Mouse (Mus musculus): ENCODE results near the gene AC131692.1. TPM values are rescaled to one million over a fixed set of nuclear protein-coding genes. Genes with fewer than 3 reads are reported as not detected.

The AC131692.1 gene
- total RNA-seq, 2 experiments from 2014 or later, result not detected

DNA sequence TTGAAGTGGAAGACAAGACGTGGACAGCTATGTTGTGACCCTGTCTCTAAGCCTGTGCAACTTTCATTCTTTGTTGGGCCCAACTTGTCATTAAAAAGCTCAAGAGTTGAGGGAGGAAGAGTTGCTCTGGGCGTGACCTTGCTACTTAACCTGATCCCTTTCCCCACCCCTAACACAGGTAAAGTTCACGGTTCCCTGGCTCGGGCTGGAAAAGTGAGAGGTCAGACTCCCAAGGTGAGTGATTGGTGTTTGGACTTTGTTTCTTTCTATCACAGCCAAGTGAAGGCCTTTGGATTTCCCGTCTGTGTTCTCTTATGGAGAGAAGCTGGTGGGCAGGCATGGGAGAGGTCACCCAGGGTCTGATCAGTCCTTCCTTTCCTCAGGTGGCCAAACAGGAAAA, 35.3 kb upstream of the AC131692.1 start:
- Histone ChIP-seq H3K27ac (no peak overlapping the region; the same call in 1 of the 2 replicates), H3K4me3 (peak overlapping the region; percentile 96)
- TF ChIP-seq CTCF (conservative IDR thresholded peaks at IDR 0.05), result no peak
- no peak for DNase-seq (ENCODE audit: low spot score in 2 of 2)

DNA sequence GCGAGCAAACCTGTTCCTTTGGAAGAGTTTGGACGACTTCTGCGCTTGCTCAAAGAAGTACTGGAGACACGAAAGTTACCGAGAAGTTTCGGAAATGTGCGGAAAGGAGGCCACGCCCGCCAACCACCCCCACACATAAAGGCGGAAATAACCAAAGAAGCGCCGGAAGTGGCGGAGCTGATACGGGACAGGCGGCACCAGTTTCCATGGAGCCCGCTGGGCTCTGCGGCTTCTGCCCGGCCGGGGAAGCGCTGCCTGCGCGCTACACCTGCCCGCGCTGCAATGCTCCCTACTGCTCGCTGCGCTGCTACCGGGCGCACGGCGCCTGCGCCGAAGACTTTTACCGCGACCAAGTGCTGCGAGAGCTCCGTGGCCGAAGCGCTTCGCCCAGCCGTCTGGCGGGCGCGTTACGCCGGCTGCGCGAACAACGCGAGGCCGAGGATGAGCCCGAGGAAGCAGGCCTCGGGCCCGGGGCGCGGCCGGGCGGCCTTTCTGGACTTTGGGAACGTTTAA, 33.1 kb upstream of the AC131692.1 start, which contains the start of gene Znhit2:
TSS of gene Znhit2 (plus strand) at position 172 of the 513 bp plus-strand sequence.
- Histone ChIP-seq H3K4me3 (peak within 1 kb of the TSS; percentile 85), H3K27ac (peak within 1 kb of the TSS; percentile 96)
- peak; percentile 94 to 96 for DNase-seq (ENCODE audit: low spot score in 2 of 2)
- peak; percentile 61 for TF ChIP-seq CTCF (conservative IDR thresholded peaks at IDR 0.05)

DNA sequence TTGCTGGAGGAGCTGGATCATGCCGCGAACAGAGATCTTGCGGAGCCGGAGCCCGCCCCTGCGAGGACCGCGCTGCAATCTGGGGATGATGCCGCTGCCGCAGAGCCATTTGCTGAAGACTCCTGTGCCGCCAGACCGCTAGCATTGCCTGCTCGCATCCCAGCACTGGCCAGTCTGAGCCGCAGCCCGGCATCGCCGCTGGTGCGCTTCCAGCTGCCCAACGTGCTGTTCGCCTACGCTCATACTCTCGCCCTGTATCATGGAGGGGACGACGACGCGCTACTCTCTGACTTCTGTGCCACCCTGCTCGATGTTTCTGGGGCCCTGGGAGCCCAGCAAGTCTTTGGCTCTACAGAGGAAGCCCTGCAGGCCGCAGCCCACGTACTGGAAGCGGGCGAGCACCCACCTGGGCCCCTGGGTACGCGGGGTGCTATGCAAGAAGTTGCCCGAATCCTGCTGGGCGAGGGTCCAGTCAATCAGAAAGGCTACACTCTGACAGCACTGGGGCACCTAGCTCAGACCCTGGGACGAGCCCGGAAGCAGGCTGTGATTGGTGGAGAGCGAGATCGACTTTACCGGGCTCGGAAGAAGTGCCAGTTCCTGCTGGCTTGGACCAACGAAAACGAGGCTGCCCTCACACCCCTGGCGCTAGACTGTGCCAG, 32.4 kb upstream of the AC131692.1 start:
- no peak for DNase-seq (ENCODE audit: low spot score in 2 of 2)
- H3K27ac ChIP-seq, result peak overlapping the region; percentile 96
- H3K4me3 ChIP-seq, result peak overlapping the region; percentile 85
- no peak for TF ChIP-seq CTCF (conservative IDR thresholded peaks at IDR 0.05)

DNA sequence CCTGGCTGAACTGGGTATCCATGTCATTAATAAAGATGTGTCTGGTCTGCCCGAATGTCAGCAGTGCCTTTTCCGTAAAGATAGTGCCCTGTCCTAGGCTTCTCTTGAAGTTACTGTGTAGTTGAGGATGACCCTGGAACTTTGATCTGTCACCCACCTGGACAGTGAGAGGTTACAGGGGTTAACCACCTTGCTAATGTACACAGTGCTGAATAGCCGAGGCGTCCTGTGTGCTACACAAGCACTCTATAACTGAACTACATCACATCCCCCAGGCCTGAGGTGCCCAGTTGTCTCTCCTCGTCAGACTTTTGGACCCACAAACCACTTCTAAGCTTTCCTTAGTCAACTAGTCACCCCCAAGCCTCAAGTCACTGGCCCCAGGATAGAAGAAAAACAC, 31.8 kb upstream of the AC131692.1 start:
- no peak for DNase-seq (ENCODE audit: low spot score in 2 of 2)
- Histone ChIP-seq H3K4me3 (peak overlapping the region; percentile 85), H3K27ac (peak overlapping the region; percentile 96)
- TF ChIP-seq CTCF (conservative IDR thresholded peaks at IDR 0.05), result no peak

DNA sequence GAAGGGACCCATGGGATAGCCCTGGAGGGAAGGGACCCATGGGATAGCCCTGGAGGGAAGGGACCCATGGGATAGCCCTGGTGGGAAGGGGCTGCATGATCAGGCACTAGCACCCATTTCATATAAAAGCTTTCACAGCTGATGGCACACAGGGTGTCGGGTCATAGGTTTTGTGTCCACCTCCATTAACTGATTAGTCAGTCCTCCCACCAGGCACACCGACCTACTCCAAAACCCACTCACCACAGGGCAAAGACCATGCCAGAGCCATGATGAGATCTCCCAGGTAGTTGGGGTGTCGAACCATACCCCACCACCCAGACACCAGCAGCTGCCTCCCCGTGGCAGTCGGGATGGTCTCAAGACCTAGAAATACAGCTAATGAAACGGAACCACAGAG, 31.1 kb upstream of the AC131692.1 start:
- no peak overlapping the region for H3K27ac ChIP-seq
- peak overlapping the region; percentile 85; the same call in 1 of the 2 replicates for H3K4me3 ChIP-seq
- DNase-seq (ENCODE audit: low spot score in 2 of 2), result no peak
- TF ChIP-seq CTCF (conservative IDR thresholded peaks at IDR 0.05), result no peak

DNA sequence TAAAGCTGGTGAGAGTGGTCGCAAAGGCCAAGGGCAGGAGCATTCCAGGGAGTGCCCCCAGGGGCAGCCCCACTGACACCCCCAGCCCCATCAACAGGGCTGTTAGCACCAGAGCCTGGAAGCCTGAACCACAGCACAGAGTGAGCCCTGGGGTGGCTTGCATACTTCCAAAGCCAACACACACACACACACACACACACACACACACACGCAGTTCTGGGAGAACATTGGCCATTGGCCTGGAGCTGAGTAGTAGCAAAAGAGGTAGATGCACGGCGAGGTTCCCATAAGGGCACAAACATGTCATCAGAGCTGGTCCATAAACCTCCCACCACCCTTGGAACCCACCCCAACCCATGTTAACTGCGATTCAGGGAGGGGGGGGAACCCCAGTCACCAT, 27.6 kb upstream of the AC131692.1 start:
- TF ChIP-seq CTCF (conservative IDR thresholded peaks at IDR 0.05), result no peak
- Histone ChIP-seq H3K27ac (peak overlapping the region; percentile 87), H3K4me3 (peak overlapping the region; percentile 57)
- no peak for DNase-seq (ENCODE audit: low spot score in 2 of 2)

DNA sequence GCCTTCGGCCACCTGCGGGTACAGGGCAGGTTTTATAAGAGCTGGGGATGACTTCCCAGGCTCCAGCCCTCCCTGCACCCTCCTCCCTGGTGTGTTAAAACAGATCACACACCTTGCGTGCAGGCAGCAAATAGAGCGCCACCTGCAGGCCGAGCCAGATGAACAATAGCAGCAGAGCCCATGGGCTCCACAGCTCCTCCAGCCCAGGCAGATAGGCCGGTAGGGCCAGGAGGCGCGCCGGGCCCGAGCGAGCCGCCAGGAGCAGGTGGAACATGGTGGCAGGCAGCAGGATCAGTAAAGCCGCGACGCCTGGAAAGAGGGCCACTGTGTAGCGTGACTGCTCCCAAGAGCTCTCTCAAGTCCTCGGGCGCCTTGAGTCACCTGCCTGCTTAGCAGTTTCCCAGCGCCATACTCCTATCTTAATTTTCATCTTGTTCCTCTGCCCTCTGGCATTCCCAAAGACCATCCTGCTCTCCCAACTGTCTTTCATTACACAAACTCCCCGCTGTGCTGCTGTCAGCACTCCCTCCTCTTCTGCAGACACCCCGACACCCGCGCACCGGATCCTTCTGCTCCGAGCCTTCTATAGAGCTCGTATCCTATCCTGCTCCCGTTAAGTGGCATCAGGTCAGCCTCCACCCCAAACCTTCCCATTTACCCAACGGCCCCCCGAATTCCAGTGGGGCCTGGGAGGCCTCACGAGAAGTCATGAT, 27.1 kb upstream of the AC131692.1 start:
- DNase-seq (ENCODE audit: low spot score in 2 of 2), result peak; percentile 66 to 80
- peak overlapping the region; percentile 57 for H3K4me3 ChIP-seq
- peak; percentile 97 for TF ChIP-seq CTCF (conservative IDR thresholded peaks at IDR 0.05)
- H3K27ac ChIP-seq, result peak overlapping the region; percentile 87

DNA sequence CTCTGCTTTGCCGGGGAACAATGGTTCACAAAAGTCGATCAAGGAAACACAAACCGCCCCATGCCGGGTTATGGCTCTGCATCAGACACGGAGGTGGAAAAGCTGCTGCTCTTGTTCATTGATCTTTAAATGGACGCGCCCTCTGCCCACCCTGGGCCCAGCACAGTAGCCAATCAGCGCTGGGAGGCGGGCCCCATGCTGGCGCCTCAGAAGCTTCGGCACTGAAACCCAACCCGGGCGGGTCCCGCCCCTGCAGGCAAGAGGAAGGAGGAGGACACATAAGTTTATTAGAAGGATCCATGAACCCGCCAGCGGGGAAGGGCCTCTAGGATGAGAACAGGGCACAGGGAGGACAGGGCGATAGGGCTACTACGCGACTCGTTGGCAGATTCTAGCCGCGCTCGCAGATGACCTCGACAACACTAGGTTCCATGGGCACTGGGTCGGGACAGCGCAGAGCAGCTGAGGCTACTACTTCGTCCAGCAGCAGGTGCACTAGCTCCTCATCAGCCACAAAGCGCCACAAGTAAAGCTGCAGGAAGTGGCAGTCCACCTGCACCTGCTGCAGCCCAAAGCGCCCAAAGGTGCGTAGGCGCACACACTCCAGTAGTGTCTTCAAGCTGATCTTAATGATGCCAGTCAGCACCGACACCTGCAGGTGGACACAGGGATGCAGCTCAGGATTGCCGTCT, 26.3 kb upstream of the AC131692.1 start, which contains the start of gene Tm7sf2:
TSS of gene Tm7sf2 (minus strand) at position 650 of the 692 bp plus-strand sequence.
- H3K4me3 ChIP-seq, result peak within 1 kb of the TSS; percentile 57
- H3K27ac ChIP-seq, result peak within 1 kb of the TSS; percentile 87
- peak; percentile 35 for TF ChIP-seq CTCF (conservative IDR thresholded peaks at IDR 0.05)
- DNase-seq (ENCODE audit: low spot score in 2 of 2), result peak; percentile 86 to 88

DNA sequence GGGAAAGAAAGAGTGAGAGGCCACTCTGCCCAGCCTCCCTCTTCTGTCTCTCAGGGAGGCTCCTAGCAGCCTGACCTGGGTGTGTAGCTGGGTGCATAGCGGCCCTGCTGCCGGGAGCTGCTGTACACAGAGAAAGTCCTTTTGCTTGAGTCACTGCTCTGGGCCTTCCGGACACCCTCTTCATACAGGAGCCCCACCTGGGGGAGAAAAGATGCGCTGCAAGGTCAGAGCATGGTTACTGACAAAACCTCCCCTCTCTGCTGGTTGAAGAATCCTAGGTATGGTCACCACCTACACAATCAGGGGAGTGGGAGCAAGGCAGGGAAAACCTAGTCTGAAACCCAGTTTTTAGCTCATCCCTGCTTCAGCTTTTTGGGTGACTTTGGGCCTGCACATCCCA, 25.3 kb upstream of the AC131692.1 start:
- Histone ChIP-seq H3K4me3 (no peak overlapping the region), H3K27ac (no peak overlapping the region)
- no peak for DNase-seq (ENCODE audit: low spot score in 2 of 2)
- TF ChIP-seq CTCF (conservative IDR thresholded peaks at IDR 0.05), result peak; percentile 30; the same call in 1 of the 2 replicates

DNA sequence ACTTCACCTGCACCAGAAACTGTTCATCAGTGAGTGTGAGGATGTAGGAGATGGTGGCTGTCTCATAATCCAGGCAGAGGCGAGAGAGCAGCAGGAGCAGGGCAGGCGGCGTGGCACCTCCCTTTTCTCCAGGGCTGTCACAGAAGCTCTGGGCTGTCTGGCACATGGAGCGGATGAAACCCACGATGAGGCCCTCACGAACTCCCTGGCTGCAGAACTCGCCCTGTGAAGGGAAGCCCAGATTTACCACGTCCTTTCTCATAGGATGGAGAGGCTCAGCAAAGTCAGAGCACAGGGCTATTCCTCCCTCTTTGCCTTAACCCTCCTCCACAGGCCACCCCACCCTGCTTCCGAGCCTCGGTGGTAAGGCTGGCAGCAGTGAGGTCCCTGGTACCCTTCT, 24.4 kb upstream of the AC131692.1 start:
- no peak for DNase-seq (ENCODE audit: low spot score in 2 of 2)
- Histone ChIP-seq H3K27ac (no peak overlapping the region), H3K4me3 (no peak overlapping the region)
- TF ChIP-seq CTCF (conservative IDR thresholded peaks at IDR 0.05), result no peak

DNA sequence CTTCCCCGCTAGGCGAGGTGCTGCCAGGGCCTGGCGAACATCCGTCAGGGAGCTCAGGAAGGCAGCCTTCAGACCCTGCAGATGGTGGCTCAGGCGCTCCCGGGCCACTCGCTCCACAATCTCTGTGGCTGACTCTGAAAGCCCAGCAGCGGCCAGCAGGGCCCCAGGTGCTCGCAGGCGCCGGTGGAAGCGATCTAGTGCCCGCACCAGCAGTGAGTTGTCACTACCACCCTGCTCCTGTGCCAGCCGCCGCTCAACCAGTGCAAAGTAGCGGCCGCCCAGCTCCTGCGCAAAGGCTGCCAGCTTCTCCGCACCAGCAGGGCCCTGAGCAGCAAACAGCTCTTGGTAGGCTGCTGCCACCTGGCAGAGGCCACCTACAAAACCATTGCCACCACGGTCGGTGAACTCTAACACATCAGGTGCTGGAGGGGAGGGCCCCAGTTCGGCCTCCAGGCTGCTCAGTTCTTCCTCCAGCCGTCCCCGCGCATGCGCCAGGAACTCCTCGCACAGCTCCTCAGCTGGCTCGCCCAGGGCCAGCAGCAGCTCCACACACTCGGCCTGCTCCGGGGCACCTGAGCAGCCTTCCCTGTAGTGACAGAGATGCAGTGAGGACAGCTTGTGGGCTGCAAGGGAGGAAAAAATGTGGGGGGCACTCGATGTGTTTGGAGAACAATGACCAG, 23.5 kb upstream of the AC131692.1 start:
- Histone ChIP-seq H3K4me3 (no peak overlapping the region), H3K27ac (no peak overlapping the region)
- no peak for TF ChIP-seq CTCF (conservative IDR thresholded peaks at IDR 0.05)
- DNase-seq (ENCODE audit: low spot score in 2 of 2), result no peak

DNA sequence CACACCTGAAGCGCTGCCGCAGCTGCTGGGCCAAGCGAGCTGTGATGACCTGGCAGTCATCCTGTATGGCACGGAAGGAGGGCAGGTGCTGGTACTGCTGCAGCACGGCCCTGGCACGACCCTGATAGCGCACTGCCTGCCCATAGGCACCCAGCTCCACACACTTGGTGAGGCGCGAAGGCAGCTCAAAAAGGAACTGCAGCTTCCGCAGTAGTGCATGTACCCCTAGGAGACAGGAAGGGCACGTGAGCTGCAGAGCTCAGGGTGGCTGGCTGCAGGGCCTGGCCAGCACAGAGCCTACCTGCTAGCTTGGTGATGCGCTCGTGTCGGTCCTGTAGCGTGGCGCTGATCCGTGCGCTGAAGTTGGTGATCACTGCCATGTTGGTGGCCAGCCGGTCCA, 23.0 kb upstream of the AC131692.1 start:
- no peak for DNase-seq (ENCODE audit: low spot score in 2 of 2)
- Histone ChIP-seq H3K4me3 (no peak overlapping the region), H3K27ac (no peak overlapping the region)
- TF ChIP-seq CTCF (conservative IDR thresholded peaks at IDR 0.05), result no peak

All from layer of hippocampus, adult 2 months (tissue).